Mouse (Mus musculus) heart, adult 2 months (tissue): ENCODE results near the gene Tcerg1l. TPM values are rescaled to one million over a fixed set of nuclear protein-coding genes. Genes with fewer than 3 reads are reported as not detected.

Source experiments
- DNase-seq, 2 experiments: peaks; one replicate each; pipeline ENCODE4 v3.0.0; 2021
- H3K27ac ChIP-seq: fragments of 200-600 bp; 2 replicates; pipeline ENCODE4 v1.8.1; 2022
- H3K27me3 ChIP-seq: fragments of 200-500 bp; 2 replicates; pipeline ENCODE4 v1.6.1; 2012; ENCODE audit warnings: mild to moderate bottlenecking, low read length, inconsistent platforms, mixed read lengths; ENCODE audit not compliant: control insufficient read depth, insufficient read depth
- H3K36me3 ChIP-seq: fragments of 200-500 bp; 2 replicates; pipeline ENCODE4 v1.6.1; 2012; ENCODE audit warnings: low read length, inconsistent platforms; ENCODE audit not compliant: control insufficient read depth, insufficient read depth
- H3K4me1 ChIP-seq: fragments of 200-500 bp; 2 replicates; pipeline ENCODE4 v1.6.1; 2011; ENCODE audit warnings: low read length; ENCODE audit not compliant: control insufficient read depth, insufficient read depth
- H3K4me3 ChIP-seq: fragments of 200-600 bp; 2 replicates; pipeline ENCODE4 v1.8.1; 2022
- H3K79me2 ChIP-seq: fragments of 200-500 bp; replicated peaks from 2 replicates; pipeline ENCODE4 v1.6.1; 2012; ENCODE audit warnings: mild to moderate bottlenecking, inconsistent platforms, low read length, moderate library complexity, mixed read lengths; ENCODE audit not compliant: control insufficient read depth, insufficient read depth
- H3K9ac ChIP-seq: fragments of 200-500 bp; 2 replicates; pipeline ENCODE4 v1.6.1; 2012; ENCODE audit warnings: low read depth, mild to moderate bottlenecking, control low read depth, inconsistent platforms, low read length, mixed read lengths
- CTCF ChIP-seq: fragments of 200-600 bp; IDR thresholded peaks from 2 replicates; pipeline ENCODE4 v1.8.1; 2022; ENCODE audit warnings: antibody characterized with exemption, mild to moderate bottlenecking, moderate library complexity
- EP300 ChIP-seq: fragments of 200-500 bp; IDR thresholded peaks from 2 replicates; pipeline ENCODE4 v1.6.1; 2011; ENCODE audit warnings: low read depth, low read length, control low read depth; ENCODE audit not compliant: insufficient read depth
- POLR2A ChIP-seq: fragments of 200-500 bp; IDR thresholded peaks from 2 replicates; pipeline ENCODE4 v1.6.1; 2011; ENCODE audit warnings: mild to moderate bottlenecking, low read depth, low read length, control low read depth; ENCODE audit not compliant: insufficient read depth
- WGBS: fragments of 180-500 bp; shearing (Covaris S2); methylation state at CpG from one replicate; pipeline ENCODE4 v1.1.7; 2018; 5-methylcytosine and 5-hydroxymethylcytosine counted together
- intact Hi-C: fragments of 180-260 bp; cut with DNase I; formaldehyde crosslinking; loops from one replicate; pipeline ENCODE4 v1.15.1; 2025
- polyA plus RNA-seq: library from polyadenylated mRNA; depleted of rRNA; stranded (reverse); fragments of >200 nt; gene quantifications from 2 replicates; pipeline ENCODE4 v1.2.3, GENCODE M21; 2012
- total RNA-seq, 2 experiments: library from RNA; stranded (reverse); gene quantifications; 2 replicates each; pipeline ENCODE4 v1.2.3; 2021

Tcerg1l gene
- total and polyA plus RNA-seq, 3 experiments: not detected

DNA sequence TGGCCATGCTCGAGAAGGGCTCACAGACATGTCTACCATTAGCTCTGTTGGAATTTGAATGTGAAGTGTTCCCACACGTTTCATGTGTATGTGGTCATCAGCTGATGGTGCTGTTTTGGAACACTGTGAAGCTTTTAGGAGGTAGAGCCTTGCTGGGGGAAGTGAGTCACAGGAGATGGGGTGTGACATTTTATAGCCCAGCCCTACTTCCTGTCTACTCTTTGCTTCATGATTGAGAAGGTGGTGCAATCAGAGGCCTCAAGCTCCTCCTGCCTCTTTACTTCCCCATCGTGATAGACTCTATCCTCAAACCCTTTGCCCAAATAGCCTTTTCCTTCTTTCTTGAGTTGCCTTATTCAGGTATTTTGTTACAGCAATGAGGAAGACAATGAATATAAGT lies 173.3 kb downstream of the Tcerg1l start:
- 63% methylated on average over 3 of the region's 3 CpGs for WGBS
- intact Hi-C loops: no loop called here

DNA sequence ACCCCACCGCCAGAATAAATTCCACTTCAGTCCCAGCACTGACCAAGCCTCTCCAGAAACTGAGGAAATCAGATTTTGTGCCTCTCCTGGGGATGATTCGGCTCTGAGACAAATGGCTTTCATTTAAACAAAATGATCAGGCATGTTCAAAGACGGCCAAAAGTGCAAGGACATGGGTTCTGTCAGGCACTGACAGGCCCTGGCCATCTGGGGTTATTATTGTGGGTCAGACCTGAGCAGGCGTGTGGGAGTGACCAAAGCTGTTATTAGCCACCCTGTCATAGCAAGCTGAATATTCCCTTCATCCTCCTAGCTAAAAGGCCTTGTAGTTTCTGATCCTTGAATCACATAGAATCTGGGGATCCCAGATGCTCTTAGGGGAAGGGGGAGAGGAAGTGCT lies 174.6 kb downstream of the Tcerg1l start:
- H3K4me1 ChIP-seq: no peaks in the 10 kb centered on the region
- 63% methylated on average over 4 of the region's 4 CpGs for WGBS
- H3K36me3 ChIP-seq: no peaks in the 10 kb centered on the region
- no peaks in the 10 kb centered on the region for H3K79me2 ChIP-seq
- intact Hi-C loops: no loop called here
- no peaks in the 10 kb centered on the region for H3K27me3 ChIP-seq
- TF ChIP-seq EP300 (no peak), POLR2A (no peak), CTCF (no peak)
- H3K27ac ChIP-seq: no peak overlapping the region
- no peak for DNase-seq
- H3K4me3 ChIP-seq: no peak overlapping the region
- no peak overlapping the region for H3K9ac ChIP-seq

More for the DNA sequence above, 173.3 kb downstream of the Tcerg1l start:
- Histone ChIP-seq H3K79me2 (no peaks in the 10 kb centered on the region), H3K36me3 (no peaks in the 10 kb centered on the region), H3K4me3 (no peak overlapping the region), H3K27ac (no peak overlapping the region), H3K4me1 (no peaks in the 10 kb centered on the region), H3K27me3 (no peaks in the 10 kb centered on the region), H3K9ac (no peak overlapping the region)
- TF ChIP-seq EP300: no peak
- TF ChIP-seq POLR2A: no peak
- TF ChIP-seq CTCF: no peak
- no peak for DNase-seq

DNA sequence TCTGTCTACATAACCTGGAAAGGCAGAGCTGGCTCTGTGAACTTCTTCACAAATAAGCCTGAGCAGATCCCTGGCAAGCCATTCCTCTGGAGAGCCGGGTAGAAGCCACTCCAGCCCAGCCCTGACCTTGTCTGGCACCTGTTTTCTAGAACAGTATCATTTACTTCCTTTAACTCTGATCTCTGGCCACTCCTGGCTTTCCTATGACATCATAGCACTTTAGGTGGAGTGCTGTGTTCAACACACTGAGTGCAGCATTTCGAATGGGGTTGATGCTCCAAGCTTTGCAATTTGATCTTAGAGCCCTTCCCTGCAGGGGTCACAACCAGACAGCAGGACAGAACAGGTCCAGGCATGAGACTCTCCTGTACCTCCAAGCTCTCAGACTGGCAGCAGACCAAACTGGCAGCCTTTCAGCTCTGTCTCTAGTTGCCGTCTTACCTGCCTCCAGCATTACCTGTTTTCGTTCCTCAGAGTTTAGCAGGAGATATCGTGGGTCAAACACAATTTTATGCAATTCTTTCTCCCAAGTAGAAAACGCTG lies 179.9 kb downstream of the Tcerg1l start:
- DNase-seq: no peak
- Histone ChIP-seq H3K79me2 (no peaks in the 10 kb centered on the region), H3K4me3 (no peak overlapping the region), H3K27me3 (no peaks in the 10 kb centered on the region), H3K4me1 (no peaks in the 10 kb centered on the region), H3K27ac (no peak overlapping the region), H3K36me3 (no peaks in the 10 kb centered on the region), H3K9ac (no peak overlapping the region)
- intact Hi-C loops: no loop called here
- TF ChIP-seq EP300 (no peak), CTCF (no peak), POLR2A (no peak)
- WGBS: 66% methylated on average over 6 of the region's 6 CpGs

DNA sequence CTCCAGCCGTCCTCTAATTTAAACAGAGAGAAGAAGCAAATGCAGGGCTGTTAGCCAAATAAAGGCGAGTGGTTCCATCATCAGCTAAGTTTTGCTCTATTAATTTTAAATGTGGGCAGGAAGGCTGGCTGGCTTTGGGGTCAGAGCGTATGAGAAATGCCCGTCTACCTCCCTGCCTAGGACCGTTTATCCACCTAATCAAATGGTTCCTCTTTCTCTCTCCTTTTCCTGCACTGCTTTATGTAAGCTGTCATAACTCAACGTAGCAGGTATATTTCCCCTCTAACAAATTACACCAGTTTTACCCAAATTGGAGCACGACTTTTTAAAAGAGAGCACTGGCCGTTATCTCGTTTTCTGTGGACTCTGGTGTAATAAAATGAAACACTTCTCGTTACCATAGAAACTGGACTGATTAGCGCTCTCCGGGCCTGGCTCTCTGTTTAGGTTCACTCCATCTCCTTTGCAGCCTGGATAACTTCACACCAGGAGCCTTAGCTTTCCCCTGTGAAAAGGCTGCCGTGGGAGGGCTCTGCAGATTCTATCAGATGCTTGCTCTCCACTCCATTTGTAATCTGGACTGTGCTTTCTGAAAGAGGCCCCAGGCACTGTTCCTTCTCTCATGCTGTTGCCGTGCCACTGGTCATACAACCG lies 182.2 kb downstream of the Tcerg1l start:
- H3K79me2 ChIP-seq: no peaks in the 10 kb centered on the region
- 53% methylated on average over 15 of the region's 15 CpGs for WGBS
- intact Hi-C loops: no loop called here
- no peaks in the 10 kb centered on the region for H3K4me1 ChIP-seq
- no peak for DNase-seq
- H3K27me3 ChIP-seq: no peaks in the 10 kb centered on the region
- H3K4me3 ChIP-seq: no peak overlapping the region
- no peak overlapping the region for H3K27ac ChIP-seq
- no peaks in the 10 kb centered on the region for H3K36me3 ChIP-seq
- H3K9ac ChIP-seq: no peak overlapping the region
- TF ChIP-seq CTCF: no peak
- no peak for TF ChIP-seq EP300
- no peak for TF ChIP-seq POLR2A

DNA sequence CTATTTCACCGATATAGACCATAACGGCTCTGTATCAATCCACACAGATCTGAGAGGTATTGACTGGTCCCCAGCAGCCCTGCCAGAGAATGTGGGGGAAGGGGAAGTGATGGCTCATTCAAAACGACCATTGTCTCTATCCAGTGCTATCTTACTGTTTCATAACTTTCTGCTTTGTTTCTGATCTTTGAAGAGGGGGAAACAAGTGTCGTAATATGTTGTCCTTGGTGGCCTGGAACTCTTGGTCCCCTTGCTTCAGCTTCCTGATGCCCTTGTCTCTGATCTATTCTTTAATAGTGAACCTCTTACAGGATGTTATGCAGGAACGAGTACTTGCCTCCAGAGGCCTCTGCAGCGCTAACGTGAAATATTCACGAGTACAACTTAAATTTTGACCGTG lies 182.8 kb downstream of the Tcerg1l start:
- DNase-seq: no peak
- Histone ChIP-seq H3K27ac (no peak overlapping the region), H3K4me3 (no peak overlapping the region), H3K36me3 (no peaks in the 10 kb centered on the region), H3K9ac (no peak overlapping the region), H3K27me3 (no peaks in the 10 kb centered on the region), H3K79me2 (no peaks in the 10 kb centered on the region), H3K4me1 (no peaks in the 10 kb centered on the region)
- intact Hi-C loops: no loop called here
- TF ChIP-seq POLR2A (no peak), CTCF (no peak), EP300 (no peak)
- 59% methylated on average over 9 of the region's 9 CpGs for WGBS

DNA sequence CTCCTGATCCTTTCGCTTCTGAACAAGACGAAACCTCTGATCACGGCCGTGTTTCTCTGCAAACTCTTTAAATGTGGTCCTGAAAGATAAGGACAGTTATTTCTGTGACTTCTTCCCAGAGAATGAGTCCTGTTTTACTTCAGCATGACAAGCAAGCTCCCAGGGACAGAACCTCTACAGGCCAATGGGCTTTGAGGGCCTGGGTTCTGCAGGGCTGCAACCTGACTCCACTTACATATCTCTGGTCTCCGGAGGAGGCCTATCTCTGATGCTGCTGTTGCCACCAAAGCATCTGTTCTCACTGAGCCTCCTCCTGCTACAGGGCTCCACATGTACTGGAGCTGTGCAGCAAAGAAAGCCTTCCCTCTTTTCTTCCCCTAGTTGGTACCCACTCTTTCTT lies 187.8 kb downstream of the Tcerg1l start:
- Histone ChIP-seq H3K27ac (no peak overlapping the region), H3K79me2 (no peaks in the 10 kb centered on the region), H3K36me3 (no peaks in the 10 kb centered on the region), H3K9ac (no peak overlapping the region), H3K27me3 (no peaks in the 10 kb centered on the region), H3K4me3 (no peak overlapping the region), H3K4me1 (no peaks in the 10 kb centered on the region)
- intact Hi-C loops: no loop called here
- DNase-seq: no peak
- WGBS: 14% methylated on average over 5 of the region's 5 CpGs
- TF ChIP-seq EP300 (no peak), POLR2A (no peak), CTCF (no peak)

DNA sequence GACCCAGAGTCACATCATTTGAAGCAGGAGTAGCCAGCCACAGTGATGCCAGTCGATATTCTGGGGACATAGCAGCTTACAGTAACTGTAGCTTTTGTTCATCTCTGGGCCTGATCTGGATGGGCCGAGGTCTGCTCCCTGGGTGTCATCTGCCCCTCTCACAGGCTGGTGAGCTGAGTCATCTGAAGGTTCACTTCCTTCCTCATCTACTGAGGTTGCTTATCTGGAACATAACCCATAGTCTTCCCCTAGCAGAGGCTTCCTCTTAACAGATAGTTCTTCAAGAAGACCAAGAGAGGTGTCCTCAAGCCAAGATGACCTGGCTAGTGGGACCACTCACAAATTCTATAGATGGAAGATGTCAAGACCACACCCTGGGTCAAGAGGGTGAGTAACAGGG lies 192.4 kb downstream of the Tcerg1l start:
- H3K4me3 ChIP-seq: no peak overlapping the region
- no peaks in the 10 kb centered on the region for H3K4me1 ChIP-seq
- H3K79me2 ChIP-seq: no peaks in the 10 kb centered on the region
- intact Hi-C loops: no loop called here
- no peak for DNase-seq
- no peaks in the 10 kb centered on the region for H3K36me3 ChIP-seq
- 74% methylated on average over 2 of the region's 2 CpGs for WGBS
- H3K27me3 ChIP-seq: no peaks in the 10 kb centered on the region
- TF ChIP-seq CTCF: no peak
- TF ChIP-seq POLR2A: no peak
- no peak for TF ChIP-seq EP300
- H3K27ac ChIP-seq: no peak overlapping the region
- H3K9ac ChIP-seq: no peak overlapping the region
